Mouse (Mus musculus) ovary, postnatal 36 days (tissue): ENCODE measurements around the gene Ppp2r3a.

ENCODE experiments used
- DNase-seq: peaks from one replicate; pipeline ENCODE4 v3.0.0; 2022; ENCODE audit warnings: low spot score, mixed read lengths

The Ppp2r3a gene

GRCm38 (mm10) chr9:101251644-101252337 lies at the start of gene Ppp2r3a:
Ppp2r3a (minus strand) TSS chr9:101251795.
- DNase-seq, result peak; percentile 99

GRCm38 (mm10) chr9:101300441-101300935 lies 48.9 kb upstream of the Ppp2r3a start:
- no peak for DNase-seq

GRCm38 (mm10) chr9:101291676-101292660 lies 40.4 kb upstream of the Ppp2r3a start:
- DNase-seq, result no peak

- DNase-seq, result no peak
Measured at GRCm38 (mm10) chr9:101290876-101291275, 39.3 kb upstream of the Ppp2r3a start.

- no peak for DNase-seq
Measured at GRCm38 (mm10) chr9:101289750-101290149, 38.2 kb upstream of the Ppp2r3a start.

GRCm38 (mm10) chr9:101288901-101289647 lies 37.5 kb upstream of the Ppp2r3a start:
- DNase-seq, result no peak

- no peak for DNase-seq
Measured at GRCm38 (mm10) chr9:101286766-101287165, 35.2 kb upstream of the Ppp2r3a start.

- DNase-seq, result no peak
Measured at GRCm38 (mm10) chr9:101284049-101284448, 32.5 kb upstream of the Ppp2r3a start.

- DNase-seq, result no peak
Measured at GRCm38 (mm10) chr9:101282651-101283050, 31.1 kb upstream of the Ppp2r3a start.

- no peak for DNase-seq
Measured at GRCm38 (mm10) chr9:101281906-101282305, 30.3 kb upstream of the Ppp2r3a start.

- DNase-seq, result no peak
Measured at GRCm38 (mm10) chr9:101281326-101281725, 29.7 kb upstream of the Ppp2r3a start.

GRCm38 (mm10) chr9:101280867-101281266 lies 29.3 kb upstream of the Ppp2r3a start:
- no peak for DNase-seq

- DNase-seq, result no peak
Measured at GRCm38 (mm10) chr9:101280211-101280610, 28.6 kb upstream of the Ppp2r3a start.

GRCm38 (mm10) chr9:101272715-101273114 lies 21.1 kb upstream of the Ppp2r3a start:
- no peak for DNase-seq

GRCm38 (mm10) chr9:101270020-101270419 lies 18.4 kb upstream of the Ppp2r3a start:
- no peak for DNase-seq

- no peak for DNase-seq
Measured at GRCm38 (mm10) chr9:101266043-101266442, 14.4 kb upstream of the Ppp2r3a start.

- DNase-seq, result no peak
Measured at GRCm38 (mm10) chr9:101265546-101265945, 14.0 kb upstream of the Ppp2r3a start.

- no peak for DNase-seq
Measured at GRCm38 (mm10) chr9:101262815-101263214, 11.2 kb upstream of the Ppp2r3a start.

- DNase-seq, result peak; percentile 78
Measured at GRCm38 (mm10) chr9:101261989-101262571, 10.5 kb upstream of the Ppp2r3a start.

- DNase-seq, result no peak
Measured at GRCm38 (mm10) chr9:101261443-101261842, 9.8 kb upstream of the Ppp2r3a start.

- DNase-seq, result no peak
Measured at GRCm38 (mm10) chr9:101253136-101253535, 1.5 kb upstream of the Ppp2r3a start.

- DNase-seq, result no peak
Measured at GRCm38 (mm10) chr9:101252541-101252940, 946 bp upstream of the Ppp2r3a start.
